Mouse (Mus musculus): Measurements from ENCODE around the gene Rab3gap1.

DNA sequence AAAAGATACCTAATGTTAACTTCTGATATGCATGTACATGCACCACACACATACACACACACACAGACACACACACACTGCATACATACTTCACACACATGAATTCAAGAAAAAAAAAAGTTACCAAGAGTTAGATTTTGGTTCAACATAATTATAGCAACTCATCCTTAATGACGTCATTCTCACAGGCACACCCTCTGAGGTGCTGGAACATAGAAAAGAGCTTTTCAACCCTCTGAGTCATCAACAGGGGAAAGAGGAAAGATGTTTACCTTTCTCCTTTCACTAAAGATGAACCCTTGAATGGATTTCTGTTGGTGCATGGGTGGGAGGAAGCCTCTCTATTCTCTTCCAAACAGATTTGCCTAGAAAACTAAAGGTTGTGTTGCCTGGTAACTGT lies 30.0 kb upstream of the Rab3gap1 start:
- no peak for TF ChIP-seq TAL1 (IDR thresholded peaks at IDR 0.05; ENCODE audit: low read length)
- no peak for TF ChIP-seq HCFC1 (IDR thresholded peaks at IDR 0.05; ENCODE audit: low read depth, low read length)
